ENCODE assay signal across 32 mouse cellular contexts in genomic region chr6:37051150-37051549, GRCm38 (mm10).
"Had no signal": no experiment of that assay in that cellular context is flagged by ENCODE, and none has a peak within 500 bp of the region (broad histone marks: within the 10 kb centered on the region; RNA-seq: fewer than 3 reads in every experiment).

No protein-coding gene starts in this region.

- H3K4me1 ChIP-seq: limb, embryonic 10.5 days; liver, embryonic 15.5 days; midbrain, embryonic 10.5 days; neural tube, embryonic 12.5 days had no signal

- H3K4me3 ChIP-seq: limb, embryonic 10.5 days; limb, embryonic 12.5 days; limb, embryonic 13.5 days; limb, embryonic 15.5 days; liver, embryonic 12.5 days; liver, embryonic 13.5 days; liver, embryonic 15.5 days; lung, embryonic 15.5 days; megakaryocyte, embryonic 14.5 days; midbrain, embryonic 10.5 days; midbrain, embryonic 12.5 days; midbrain, embryonic 13.5 days; midbrain, embryonic 15.5 days; myocyte; neural tube, embryonic 12.5 days had no signal

- H3K27me3 ChIP-seq: limb, embryonic 12.5 days; limb, embryonic 13.5 days; limb, embryonic 15.5 days; liver, embryonic 12.5 days; liver, embryonic 13.5 days; liver, embryonic 15.5 days; lung, embryonic 15.5 days; megakaryocyte, embryonic 14.5 days; midbrain, embryonic 12.5 days; midbrain, embryonic 13.5 days; midbrain, embryonic 15.5 days; neural tube, embryonic 12.5 days had no signal

- H3K9ac ChIP-seq: limb, embryonic 12.5 days; limb, embryonic 13.5 days; limb, embryonic 15.5 days; liver, embryonic 12.5 days; liver, embryonic 13.5 days; liver, embryonic 14.5 days; liver, embryonic 15.5 days; liver, postnatal 0 days; lung, embryonic 14.5 days; lung, embryonic 15.5 days; midbrain, embryonic 12.5 days; midbrain, embryonic 13.5 days; midbrain, embryonic 15.5 days; neural tube, embryonic 12.5 days had no signal

- H3K36me3 ChIP-seq: limb, embryonic 10.5 days; limb, embryonic 12.5 days; limb, embryonic 13.5 days; limb, embryonic 15.5 days; liver, embryonic 12.5 days; liver, embryonic 13.5 days; liver, embryonic 15.5 days; lung, embryonic 15.5 days; midbrain, embryonic 10.5 days; midbrain, embryonic 12.5 days; midbrain, embryonic 13.5 days; midbrain, embryonic 15.5 days; neural tube, embryonic 12.5 days had no signal

- ATAC-seq: liver, embryonic 12.5 days; liver, postnatal 0 days; lung, postnatal 0 days; midbrain, embryonic 13.5 days; midbrain, embryonic 15.5 days; midbrain, embryonic 16.5 days had no signal

- H3K4me2 ChIP-seq: limb, embryonic 12.5 days; limb, embryonic 13.5 days; limb, embryonic 15.5 days; liver, embryonic 11.5 days; liver, embryonic 12.5 days; liver, embryonic 13.5 days; liver, embryonic 15.5 days; lung, embryonic 14.5 days; lung, embryonic 15.5 days; midbrain, embryonic 11.5 days; midbrain, embryonic 12.5 days; midbrain, embryonic 13.5 days; midbrain, embryonic 15.5 days; neural tube, embryonic 12.5 days had no signal

- DNase-seq: left cerebral cortex, postnatal 4 days; liver; liver, embryonic 13.5 days; liver, postnatal 0 days; lung, adult 18-20 months; lung, adult 2 months; lung, embryonic 14.5 days; lung, postnatal 10 days; lung, postnatal 14 days; lung, postnatal 36 days; lung, postnatal 4 days; midbrain, embryonic 14.5 days had no signal

- H3K27ac ChIP-seq: limb, embryonic 10.5 days; limb, embryonic 12.5 days; limb, embryonic 13.5 days; limb, embryonic 15.5 days; liver, embryonic 12.5 days; liver, embryonic 13.5 days; liver, embryonic 14.5 days; liver, embryonic 15.5 days; lung, embryonic 15.5 days; macrophage; midbrain, embryonic 10.5 days; midbrain, embryonic 12.5 days; midbrain, embryonic 13.5 days; midbrain, embryonic 15.5 days; neural tube, embryonic 12.5 days had no signal

- H3K9me3 ChIP-seq: limb, embryonic 10.5 days; limb, embryonic 12.5 days; limb, embryonic 13.5 days; limb, embryonic 15.5 days; liver, embryonic 12.5 days; liver, embryonic 13.5 days; liver, embryonic 15.5 days; lung, embryonic 15.5 days; megakaryocyte, embryonic 14.5 days; midbrain, embryonic 10.5 days; midbrain, embryonic 12.5 days; midbrain, embryonic 13.5 days; midbrain, embryonic 15.5 days; neural tube, embryonic 12.5 days had no signal
